13 mouse cellular contexts compared by ENCODE assay signal in genomic region chr5:64269669-64270068, GRCm38 (mm10).
DNase-seq lines count a peak whose midpoint lies in the region; TF ChIP-seq lines count a peak whose summit lies in the region.
"Had no signal": no experiment of that assay in that cellular context is flagged by ENCODE, and none has a peak within 500 bp of the region (broad histone marks: within the 10 kb centered on the region; RNA-seq: fewer than 3 reads in every experiment).

No protein-coding gene starts in this region.

- DNase-seq in kidney, adult 2 months: no peak
- no peak for DNase-seq in kidney, postnatal 10 days
- DNase-seq in retina, embryonic 14.5 days (ENCODE audit: low spot score): peak; percentile 16
- DNase-seq in retina, postnatal 1 day: no peak
- DNase-seq in thymus, postnatal 4 days: no peak
- no peak for DNase-seq in layer of hippocampus, adult 11-12 months (ENCODE audit: low spot score)
- DNase-seq: cerebellum, adult 2 months; gastrocnemius, postnatal 36 days; kidney, adult 11 months; thymus, postnatal 14 days had no signal

- H3K27ac ChIP-seq in kidney, adult 2 months (ENCODE audit: insufficient read depth, low read depth, low read length): peak overlapping the region; percentile 76
- H3K27ac ChIP-seq in embryonic fibroblast, embryonic 13.5 days (ENCODE audit: insufficient read depth, low read length): peak overlapping the region; percentile 76
- H3K27ac ChIP-seq: layer of hippocampus, adult 2 months had no signal

- H3K4me1 ChIP-seq in kidney, adult 2 months (ENCODE audit: control insufficient read depth, insufficient read depth, low read length): peaks cover 15% of the 10 kb centered on the region
- no peaks in the 10 kb centered on the region; the same call in 1 of the 2 replicates for H3K4me1 ChIP-seq in embryonic fibroblast, embryonic 13.5 days (ENCODE audit: control insufficient read depth, insufficient read depth, low read length)

- H3K4me3 ChIP-seq in kidney, adult 2 months (ENCODE audit: insufficient read depth, low read depth, low read length): no peak overlapping the region
- no peak overlapping the region for H3K4me3 ChIP-seq in embryonic fibroblast, embryonic 13.5 days (ENCODE audit: insufficient read depth, low read length)
- H3K4me3 ChIP-seq: heart, embryonic 12.5 days; layer of hippocampus, adult 2 months had no signal

- no peaks in the 10 kb centered on the region for H3K27me3 ChIP-seq in kidney, adult 2 months (replicated peaks; ENCODE audit: control insufficient read depth, insufficient read depth, low read length)
- H3K27me3 ChIP-seq: heart, embryonic 12.5 days had no signal

- TF ChIP-seq CTCF in kidney, adult 2 months (conservative IDR thresholded peaks at IDR 0.05; ENCODE audit: insufficient read depth, insufficient read length, low read depth, low read length): no peak
- TF ChIP-seq CTCF in embryonic fibroblast, embryonic 13.5 days (IDR thresholded peaks at IDR 0.05; ENCODE audit: borderline replicate concordance, insufficient read depth, low read length): no peak

- TF ChIP-seq POLR2A in kidney, adult 2 months (IDR thresholded peaks at IDR 0.05; ENCODE audit: low read depth, low read length): no peak
- TF ChIP-seq POLR2A in embryonic fibroblast, embryonic 13.5 days (IDR thresholded peaks at IDR 0.05; ENCODE audit: low read depth, low read length): no peak

- H3K36me3 ChIP-seq in kidney, adult 2 months (ENCODE audit: control insufficient read depth, insufficient read depth, low read length): no peaks in the 10 kb centered on the region

- WGBS in kidney, adult 2 months: 36% methylated on average over 7 of the region's 7 CpGs
